Mouse (Mus musculus): ENCODE data around the gene Urah. TPM values are rescaled to one million over a fixed set of nuclear protein-coding genes. Genes with fewer than 3 reads are reported as not detected.

The Urah gene
- total RNA-seq (2021) = 1 to 10 TPM in 1 of 2 experiments, under 1 TPM in 1; 0.77 to 2.4 TPM
- long read RNA-seq, experiment 1, partial matches to known transcripts = 0 of 1 reads
- long read RNA-seq, experiment 1, other reads (novel, unspliced or antisense) = 0 of 1 reads
- long read RNA-seq, experiment 2 = 0 reads

DNA sequence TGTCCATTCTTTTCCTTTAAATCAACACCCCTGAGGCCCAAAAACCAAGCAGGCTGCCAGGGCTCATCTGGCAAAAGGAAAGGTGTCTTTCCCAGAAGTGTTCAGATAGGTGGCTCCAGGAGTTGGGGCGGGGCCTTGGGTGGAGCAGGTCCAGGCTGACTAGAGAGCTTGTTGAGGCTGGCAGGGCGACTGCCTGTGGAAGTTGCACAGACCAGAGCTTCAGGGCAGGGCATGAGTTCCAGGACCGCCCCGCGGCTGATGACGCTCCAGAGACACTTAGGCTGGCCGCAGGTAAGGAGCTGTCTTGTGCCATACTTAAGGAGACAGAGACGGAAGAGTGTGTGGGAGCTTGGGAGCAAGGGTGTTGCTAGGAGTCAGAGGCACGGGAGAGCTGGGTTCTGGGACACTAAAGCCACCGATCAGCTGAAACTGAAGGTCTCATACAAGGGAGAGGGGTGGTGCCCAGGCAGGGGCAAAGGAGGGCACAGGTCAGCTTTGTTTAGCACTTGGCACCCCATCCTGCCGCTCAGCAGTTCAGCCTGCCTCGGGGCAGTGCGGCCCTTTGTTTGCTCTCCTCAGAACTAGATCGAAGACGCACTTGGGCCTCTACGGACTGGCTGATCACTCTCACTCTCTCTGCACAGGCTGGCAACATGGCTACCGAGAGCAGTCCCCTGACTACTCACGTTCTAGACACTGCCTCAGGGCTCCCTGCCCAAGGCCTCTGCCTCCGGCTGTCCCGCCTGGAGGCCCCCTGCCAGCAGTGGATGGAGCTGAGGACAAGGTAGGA is at the start of gene Urah:
Gene Urah, plus strand, starts transcription at position 51 of the 790 bp plus-strand sequence.
- no peak for DNase-seq

DNA sequence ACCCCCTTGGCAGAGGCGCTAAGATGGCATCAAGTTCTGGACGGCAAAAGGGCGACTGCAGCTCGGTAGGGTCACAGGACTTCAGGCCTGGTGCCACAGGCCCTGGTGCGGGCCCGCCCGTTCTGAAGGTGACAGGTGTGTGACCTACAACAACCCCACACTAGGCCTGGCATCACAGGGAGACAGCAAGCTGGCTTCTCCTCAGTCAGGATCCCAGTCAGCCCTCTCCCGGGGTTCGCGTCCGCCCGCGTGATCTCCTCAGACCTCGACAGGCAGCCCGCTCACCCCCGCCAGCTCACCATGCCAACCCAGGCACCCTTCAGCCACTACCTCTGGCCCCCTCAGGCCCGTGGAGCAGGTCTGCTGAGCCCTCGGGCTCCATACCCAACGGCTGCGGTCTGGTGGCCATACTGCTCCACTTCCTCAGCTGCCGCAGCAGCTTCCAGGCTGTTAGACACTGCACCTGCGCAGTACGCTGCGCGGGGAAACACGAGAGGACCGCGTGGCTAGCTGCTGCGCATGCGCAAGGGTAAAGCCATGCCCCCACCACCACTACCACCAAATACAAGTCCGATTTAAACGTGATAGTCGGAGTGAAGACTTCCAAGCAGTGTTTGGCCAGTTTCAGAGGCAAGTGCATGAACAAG is 47.3 kb upstream of the Urah start, which contains the start of gene Syce1:
Gene Syce1, minus strand, starts transcription at position 447 of the 647 bp plus-strand sequence.
- DNase-seq = no peak

DNA sequence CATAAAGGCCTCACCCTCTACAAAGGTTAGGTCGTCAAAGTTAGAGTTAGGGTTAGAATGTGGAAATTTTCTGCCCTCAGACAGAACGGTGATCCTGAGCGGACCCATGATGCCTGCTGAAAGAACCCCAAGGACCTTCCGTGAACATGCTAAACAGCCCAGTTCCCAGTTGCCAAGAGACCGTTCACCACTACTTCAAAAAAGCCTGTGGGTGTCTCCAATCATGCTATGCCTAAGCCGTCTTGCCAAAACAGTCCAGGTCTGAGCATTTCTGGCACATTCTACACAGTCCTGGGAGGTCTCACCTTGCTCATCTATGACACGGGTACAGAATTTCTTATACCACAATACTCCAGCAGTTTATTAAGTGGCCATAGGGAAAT is 46.8 kb upstream of the Urah start:
- no peak for DNase-seq

DNA sequence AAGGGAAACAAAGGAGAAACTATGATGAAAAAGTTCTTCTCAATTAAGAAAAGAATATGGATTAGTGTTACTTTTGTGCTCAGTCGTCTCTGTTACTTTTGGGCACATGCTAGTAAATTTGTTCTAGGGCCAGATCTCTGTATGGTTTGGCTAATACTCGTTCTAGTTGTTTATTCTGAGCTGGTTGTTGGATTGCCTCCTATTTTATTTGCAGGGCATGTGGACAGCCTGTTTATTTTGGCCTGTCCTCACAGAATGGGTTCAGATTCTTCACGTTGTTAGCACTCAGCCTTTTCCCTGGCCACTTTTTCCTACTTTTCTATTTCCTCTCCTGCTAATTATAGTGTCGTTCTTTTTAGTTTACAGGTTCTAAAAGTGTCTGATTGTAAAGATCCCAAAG is 41.3 kb upstream of the Urah start:
- no peak for DNase-seq

DNA sequence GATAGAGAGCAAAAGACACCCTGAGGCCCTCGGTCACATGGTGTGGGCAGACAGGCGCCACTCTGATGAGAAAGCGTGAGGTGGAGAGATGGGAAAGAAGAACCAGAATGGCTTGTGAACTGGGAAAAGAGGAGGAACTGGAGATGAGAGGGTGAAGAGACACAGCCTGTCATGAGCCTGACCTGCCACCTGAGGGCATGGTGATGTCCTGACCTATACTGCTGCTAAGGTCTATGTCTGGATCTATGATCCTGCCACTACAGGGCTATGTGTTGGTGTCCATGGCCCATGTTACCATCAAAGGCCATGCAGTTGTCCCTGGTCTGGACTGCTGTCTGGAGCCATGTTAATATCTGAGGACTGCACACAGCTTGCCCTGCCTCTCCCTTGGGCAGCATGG is 37.2 kb upstream of the Urah start:
- DNase-seq = no peak

DNA sequence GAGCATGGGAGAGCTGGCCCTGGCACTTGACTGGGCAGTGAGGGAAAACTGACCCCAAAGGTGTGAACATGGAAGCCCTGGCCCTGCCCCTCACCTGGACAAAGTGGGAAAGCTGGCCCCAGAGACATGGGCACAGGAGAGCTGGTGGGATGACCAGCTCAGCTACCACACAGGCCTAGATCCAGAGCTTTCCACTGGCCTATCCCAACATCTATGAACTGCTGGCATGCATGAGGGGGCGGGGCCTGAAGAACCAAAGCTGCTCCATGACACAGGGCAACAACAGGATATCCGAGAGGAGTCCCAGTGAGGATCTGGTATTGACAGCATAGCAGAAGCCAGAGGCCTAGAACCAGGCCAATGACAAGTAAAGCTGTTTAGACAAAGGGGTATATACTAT is 36.6 kb upstream of the Urah start:
- DNase-seq = no peak

DNA sequence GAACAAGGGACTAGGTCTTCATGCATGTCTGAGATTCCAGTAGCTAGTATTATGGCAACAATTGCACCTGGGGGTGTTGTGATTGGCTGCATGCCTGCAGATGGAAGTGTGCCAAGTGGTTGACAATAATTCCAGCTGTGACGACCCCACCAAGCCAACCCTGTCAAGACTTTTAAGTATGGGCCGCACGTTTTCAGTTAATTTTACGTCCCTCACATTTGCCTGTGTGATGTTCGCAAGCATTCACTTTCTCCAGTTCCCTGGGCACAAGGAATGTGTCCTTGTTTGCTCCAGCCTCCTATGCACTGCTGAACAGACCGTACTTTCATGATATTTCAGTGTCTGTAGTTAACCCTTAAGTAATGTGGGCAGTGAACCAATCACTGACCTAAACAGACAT is 32.2 kb upstream of the Urah start:
- DNase-seq = no peak

DNA sequence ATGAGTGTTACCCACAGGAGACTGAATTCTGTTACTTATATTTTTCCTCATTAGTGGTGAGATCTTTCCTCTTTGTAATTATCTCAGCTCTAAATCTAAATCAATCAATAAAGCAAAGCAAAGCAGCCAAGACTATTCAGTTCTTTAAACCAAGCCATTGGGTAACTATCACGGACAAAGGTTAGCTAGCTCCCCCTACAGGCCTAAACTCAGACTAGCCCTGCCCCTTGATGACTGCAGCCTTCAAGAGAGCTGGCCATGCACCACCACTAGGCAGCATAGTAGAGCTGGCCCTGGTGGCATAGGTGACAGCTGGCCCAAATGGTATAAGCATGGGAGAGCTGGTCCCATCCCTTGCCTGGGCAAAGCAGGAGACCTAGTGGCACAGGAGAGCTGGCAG is 29.1 kb upstream of the Urah start:
- peak; percentile 24 to 30 for DNase-seq

DNA sequence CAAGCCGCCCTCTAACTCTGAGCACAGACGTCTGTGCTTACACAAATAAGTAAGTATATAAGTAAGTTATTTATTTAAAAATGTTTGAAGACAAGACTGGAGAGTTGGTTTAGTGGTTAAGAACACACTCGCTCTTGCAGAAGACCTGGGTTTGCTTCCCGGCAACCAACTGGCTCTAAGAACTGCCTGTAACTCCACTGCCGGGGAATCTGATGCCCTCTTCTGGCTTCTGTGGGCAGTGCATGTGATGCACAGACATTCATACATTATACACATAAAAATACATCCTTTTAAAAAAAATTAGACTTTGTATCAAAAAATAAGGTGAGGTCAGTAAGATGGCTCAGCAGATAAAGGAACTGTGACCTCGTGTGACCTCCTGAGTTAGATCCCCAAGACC is 24.3 kb upstream of the Urah start:
- no peak for DNase-seq

DNA sequence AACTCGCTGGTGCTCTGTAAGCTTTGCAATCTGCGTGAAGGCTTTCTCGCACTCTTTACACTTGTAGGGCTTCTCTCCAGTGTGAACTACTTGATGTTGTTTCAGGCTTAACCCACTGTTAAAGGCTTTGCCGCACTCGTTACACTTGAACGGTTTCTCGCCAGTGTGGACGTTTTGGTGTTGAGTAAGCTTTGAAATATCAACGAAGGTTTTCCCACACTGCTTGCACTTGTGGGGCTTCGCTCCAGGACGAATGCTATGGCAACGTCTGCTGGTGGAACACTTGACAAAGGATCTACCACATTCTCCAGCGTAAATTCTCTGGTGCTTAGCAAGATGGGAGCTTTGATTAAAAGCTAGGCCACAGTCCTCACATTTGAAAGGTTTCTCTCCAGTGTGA is 23.1 kb upstream of the Urah start:
- DNase-seq = no peak

DNA sequence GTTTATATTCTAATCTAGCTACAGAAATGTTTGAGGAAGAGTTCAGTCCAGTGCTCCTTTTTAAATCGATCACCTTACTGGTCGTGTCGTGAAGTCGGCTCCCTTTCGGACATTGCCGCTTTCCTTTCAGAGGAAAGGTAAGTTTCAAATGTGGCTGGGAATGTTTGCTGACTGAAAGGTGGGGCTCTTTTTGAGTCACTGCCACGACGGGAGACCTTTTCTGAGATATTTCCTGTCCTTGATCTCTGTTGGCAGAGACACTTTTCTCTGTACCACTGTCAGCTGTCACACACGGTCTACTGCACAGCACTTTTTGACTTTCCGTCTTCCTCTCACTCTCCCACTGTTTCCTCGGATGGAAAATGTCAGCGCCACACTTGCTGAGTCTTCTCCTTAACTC is 22.0 kb upstream of the Urah start:
- no peak for DNase-seq

DNA sequence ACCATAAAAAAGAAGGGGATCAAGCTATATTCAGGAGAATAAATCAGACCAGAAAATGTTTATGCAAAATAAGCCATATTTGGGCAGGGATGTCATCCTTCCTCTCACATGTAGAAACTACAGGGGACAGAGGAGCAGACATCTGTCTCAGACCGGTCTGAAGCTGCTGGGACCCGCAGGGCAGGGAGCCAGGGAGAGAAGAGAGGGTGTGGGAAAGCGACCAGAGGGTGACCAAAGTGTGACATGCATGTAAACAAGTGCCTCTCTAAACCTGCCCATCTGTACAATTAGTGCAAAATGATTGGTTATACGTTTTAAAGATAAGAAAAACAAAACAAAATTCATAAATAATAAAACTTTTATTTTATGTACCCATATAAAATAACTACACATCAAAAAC is 14.6 kb upstream of the Urah start:
- DNase-seq = no peak

DNA sequence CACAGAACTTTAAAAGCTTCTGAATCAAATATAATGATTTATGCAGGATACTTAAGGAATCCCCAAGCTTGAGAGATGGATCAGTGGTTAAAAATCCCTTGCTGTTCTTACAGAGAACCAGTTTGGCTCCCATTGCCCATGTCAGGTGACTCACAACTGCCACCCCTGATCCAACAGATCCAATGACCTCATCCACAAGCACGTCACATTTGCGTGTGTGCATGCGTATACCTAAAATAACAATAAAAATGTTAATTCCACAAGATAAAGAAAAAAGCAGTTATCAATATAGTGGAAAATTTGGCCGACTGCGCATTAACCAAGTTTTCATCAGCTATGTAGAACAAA is 13.5 kb upstream of the Urah start:
- no peak for DNase-seq

DNA sequence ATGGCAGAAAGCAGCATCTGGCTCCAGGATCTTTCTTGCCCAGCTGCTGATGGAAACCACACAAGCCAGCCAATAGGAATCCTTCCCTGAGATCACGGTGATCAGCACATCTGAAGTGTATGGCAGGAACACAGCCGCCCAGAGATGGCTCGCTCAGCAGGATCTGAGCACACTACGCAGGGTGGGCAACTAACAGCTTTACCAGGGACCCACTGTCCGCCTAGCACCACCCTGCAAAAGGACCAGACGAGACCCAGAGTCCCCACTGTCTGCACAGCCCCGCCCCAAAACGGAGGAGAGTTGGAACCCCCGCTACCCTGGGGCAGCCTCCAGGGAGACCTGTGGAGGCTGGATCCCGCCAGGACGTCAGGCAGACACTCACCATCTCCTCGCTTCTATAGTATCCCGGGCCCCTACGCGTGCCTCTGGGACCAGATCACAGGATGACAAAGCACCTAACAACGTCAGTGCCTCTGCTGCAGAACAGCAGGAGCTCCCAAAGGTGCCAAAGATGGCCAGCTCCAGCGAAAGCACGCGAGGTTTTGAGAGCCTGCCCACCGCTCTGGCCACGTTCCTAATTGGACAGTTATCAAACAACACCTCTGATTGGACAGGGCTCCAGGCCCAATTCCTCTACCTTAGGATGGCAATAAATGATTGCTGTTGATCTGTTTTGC is 13.0 kb upstream of the Urah start, which contains the start of gene Zfp941:
Gene Zfp941, minus strand, starts transcription at position 526 of the 677 bp plus-strand sequence.
- DNase-seq = peak; percentile 12 to 24

DNA sequence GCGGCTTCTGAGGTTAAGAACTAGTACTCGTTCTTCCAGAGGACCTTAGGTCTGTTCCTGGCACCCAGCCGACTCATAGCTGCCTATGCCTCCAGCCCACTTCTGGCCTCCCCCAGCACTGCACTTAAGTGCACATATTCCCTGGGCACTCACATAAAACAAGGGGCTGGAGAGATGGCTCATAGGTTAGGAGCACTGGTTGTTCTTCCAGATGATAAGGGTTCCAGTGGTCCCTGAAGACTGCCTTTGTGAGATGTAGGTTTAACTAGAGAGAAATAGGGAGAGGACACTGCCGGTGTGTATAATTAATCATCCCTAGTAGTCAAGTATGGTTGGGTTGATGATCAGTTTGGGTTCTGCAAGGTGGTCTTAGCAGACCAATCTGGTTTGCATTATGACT is 12.1 kb upstream of the Urah start:
- no peak for DNase-seq

DNA sequence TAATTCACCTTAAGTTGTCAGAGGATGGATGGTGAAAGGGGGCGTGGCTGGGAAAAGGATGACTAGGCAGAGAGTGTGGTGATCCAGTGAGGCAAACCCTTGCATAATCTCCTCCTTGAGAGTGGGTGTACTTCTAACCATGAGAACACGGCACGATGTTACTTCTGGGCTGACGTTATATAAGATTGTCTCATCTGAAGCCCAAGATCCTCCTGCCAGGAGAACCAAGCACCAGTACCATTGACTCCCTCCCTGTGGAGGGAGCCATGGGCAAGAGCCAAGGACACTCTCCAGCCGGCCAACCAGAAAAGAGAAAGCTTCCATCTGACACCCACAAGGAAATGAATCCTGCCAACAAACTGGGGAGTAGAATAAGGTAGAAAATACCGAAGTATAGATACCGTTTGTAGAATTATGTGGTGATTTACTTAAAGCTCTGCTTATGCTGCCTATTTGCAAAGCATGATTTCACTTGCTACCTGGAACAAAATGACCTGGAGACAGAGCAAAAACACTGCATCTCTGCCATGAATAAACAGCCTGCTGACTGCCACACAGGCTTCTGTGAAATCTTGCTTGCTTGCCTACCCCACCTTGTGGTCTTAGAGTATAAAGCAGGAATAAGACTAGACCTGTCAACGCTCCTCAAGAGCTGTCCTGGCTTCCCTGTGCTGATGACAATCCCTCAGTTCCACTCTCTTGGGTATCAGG is 6.5 kb upstream of the Urah start:
- peak in 1 of 2 experiments; percentile 29 for DNase-seq

DNA sequence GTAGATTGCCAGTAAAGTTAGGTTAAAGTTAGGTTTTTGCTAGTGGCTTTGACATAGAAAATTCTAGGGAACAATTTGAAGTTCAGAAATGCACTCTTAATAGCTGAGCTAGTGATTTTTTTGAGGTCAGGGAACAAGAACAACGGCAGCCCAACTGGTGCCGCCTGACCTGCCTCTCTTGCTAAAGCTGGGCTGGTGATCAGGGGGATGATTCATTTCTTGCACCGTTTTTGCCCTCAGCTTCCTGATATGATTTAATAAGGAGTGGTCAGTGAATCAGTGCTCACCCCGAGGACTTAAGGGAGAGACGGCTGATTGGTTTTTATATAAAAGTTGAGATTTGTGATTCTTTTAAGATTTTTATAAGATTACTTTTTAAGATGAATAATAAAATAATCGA is 3.4 kb upstream of the Urah start:
- DNase-seq = no peak

DNA sequence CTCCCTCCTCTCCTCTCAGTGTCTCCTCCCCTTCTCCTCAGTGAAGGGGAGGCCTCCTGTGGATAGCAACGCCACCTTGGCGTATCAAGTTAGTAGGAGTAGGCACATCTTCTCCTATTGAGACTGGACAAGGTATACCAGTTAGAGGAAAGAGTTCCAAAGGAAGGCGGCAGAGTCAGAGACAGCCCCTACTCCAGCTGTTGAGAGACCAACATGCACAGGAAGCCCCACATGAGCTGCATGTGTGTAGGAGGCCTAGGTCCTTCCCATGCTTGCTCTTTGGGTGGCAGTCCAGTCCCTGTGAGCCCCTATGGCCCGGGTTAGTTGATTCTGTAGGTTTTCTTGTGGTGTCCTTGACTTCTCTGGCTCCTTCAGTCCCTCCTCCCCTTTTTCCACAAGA is 1.5 kb upstream of the Urah start:
- DNase-seq = no peak

DNA sequence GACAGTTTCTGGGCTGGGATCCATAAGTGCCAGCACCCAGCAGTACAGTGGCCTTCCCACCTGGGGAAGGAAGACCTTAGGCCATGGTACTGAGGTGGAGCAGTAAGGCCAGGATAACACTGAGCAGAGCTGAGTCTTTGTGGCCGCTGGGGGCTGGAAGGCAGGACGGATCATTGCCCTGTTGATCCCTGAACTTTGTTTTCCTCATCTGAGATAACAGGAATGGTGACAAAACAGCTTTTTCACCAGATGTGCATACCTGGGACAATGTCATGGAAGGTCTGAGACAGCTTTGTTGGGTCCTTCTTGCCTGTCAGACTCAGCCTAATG is 905 bp downstream of the Urah start:
- no peak for DNase-seq

DNA sequence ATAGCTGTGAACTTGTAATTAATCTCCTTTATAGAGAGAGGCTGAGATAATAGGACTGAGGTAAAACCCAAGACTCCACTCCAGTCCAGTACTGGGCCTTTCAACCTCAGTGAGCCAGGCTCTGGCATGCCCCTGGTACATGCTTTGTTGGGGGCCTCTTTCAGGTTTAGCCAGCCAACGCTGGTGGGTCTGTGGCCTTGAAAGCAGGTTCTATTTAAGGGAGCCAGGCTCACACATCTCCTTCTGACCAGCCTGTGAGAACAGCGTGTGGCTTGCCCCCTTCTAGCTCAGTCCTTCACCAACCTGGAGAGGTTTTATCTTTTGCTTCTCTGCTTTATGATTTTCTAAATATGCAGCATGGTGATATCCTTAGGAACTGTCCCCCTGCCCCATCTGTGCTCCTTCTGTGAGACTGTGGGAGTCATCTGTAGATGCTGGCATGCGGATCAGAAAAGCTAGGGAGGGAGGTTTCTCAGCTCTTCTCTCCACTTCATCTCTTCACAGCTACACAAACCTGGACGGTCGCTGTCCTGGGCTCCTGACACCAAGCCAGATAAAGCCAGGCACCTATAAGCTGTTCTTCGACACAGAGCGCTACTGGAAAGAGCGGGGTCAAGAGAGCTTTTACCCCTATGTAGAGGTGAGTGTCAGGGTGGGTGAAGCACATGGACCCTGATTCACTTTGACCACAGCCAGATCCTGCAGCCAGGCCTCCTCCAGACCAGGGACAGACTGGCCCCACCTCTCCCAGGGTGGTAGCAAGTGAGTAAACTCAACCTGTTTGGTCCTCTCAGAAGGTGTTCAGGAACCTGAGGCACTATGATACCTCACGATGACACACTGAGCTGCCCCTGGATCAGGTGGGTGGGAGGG is 1.7 kb downstream of the Urah start:
- DNase-seq = no peak

DNA sequence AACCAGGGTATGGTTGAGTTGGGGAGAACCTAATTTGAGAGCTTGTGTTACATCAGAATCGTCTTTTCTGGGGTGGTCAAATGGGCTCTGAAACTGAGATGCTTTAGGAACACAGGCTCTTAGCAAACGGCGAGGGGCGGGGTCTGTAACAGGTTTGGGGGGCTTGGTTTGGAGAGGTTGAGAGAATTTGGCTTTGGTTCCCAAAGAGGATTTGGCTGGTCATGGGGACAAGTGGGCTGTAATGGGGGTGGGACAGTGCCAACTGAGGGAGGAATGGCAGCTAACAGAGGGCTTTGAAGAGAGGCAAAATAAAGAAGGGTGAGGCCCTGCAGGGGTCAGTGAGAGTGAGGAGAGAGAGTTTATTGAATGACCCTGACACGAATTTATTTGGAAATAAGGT is 4.7 kb downstream of the Urah start:
- no peak for DNase-seq
